Mouse (Mus musculus) olfactory bulb, adult 2 months (tissue): Measurements from ENCODE around the gene Ndufa5.

Experiments used
- CTCF ChIP-seq: fragments of 200-500 bp; IDR thresholded peaks from 2 replicates; pipeline ENCODE4 v1.5.1; 2012; ENCODE audit warnings: low read depth, mild to moderate bottlenecking, low read length, moderate library complexity; ENCODE audit not compliant: insufficient read depth
- POLR2A ChIP-seq: fragments of 200-500 bp; IDR thresholded peaks from 2 replicates; pipeline ENCODE4 v1.6.1; 2012; ENCODE audit warnings: mild to moderate bottlenecking, low read depth, low read length, moderate library complexity; ENCODE audit not compliant: insufficient read depth

DNA sequence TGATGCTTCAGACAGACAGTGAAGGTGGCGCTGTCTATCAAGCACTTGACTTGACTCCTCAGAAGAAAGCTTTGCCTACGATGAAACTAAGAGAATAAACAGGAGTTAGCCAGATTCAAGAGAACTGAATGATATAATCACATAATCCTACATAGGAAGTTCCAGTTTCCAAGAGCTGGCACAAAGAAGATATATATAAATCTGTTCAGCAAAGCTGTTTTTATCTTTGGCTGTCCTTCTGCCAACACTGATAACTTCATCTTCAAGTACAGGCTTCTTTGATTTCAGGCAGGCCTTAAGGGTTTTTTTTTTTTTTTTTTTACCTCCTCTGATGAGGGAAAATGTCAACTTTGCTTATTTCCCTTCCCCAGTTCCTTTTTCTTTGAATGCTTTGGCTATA is 57.7 kb downstream of the Ndufa5 start:
- TF ChIP-seq POLR2A (no peak), CTCF (no peak)
